Mouse (Mus musculus) lung, postnatal 36 days (tissue): ENCODE results near the gene Ereg.

ENCODE experiments used
- DNase-seq: peaks from one replicate; pipeline ENCODE4 v3.0.0; 2022; ENCODE audit warnings: mixed read lengths

Gene Ereg

GRCm38 (mm10) chr5:91074450-91074950 lies at the start of gene Ereg:
TSS of gene Ereg (plus strand) at chr5:91074622.
- DNase-seq = peak; percentile 20

GRCm38 (mm10) chr5:91027164-91027563 lies 47.3 kb upstream of the Ereg start, which contains the start of gene Epgn:
TSS of gene Epgn (plus strand) at chr5:91027464.
- no peak for DNase-seq

GRCm38 (mm10) chr5:91027840-91028239 lies 46.6 kb upstream of the Ereg start:
- no peak for DNase-seq

- DNase-seq = peak; percentile 38
These were observed 43.8 kb upstream of the Ereg start for GRCm38 (mm10) chr5:91030629-91031028.

GRCm38 (mm10) chr5:91035341-91035740 lies 39.1 kb upstream of the Ereg start:
- DNase-seq = peak; percentile 48

GRCm38 (mm10) chr5:91036628-91037027 lies 37.8 kb upstream of the Ereg start:
- DNase-seq = peak; percentile 64

GRCm38 (mm10) chr5:91037756-91038155 lies 36.7 kb upstream of the Ereg start:
- no peak for DNase-seq

GRCm38 (mm10) chr5:91038547-91038946 lies 35.9 kb upstream of the Ereg start:
- peak; percentile 77 for DNase-seq

GRCm38 (mm10) chr5:91038963-91039362 lies 35.5 kb upstream of the Ereg start:
- no peak for DNase-seq

GRCm38 (mm10) chr5:91047987-91048386 lies 26.4 kb upstream of the Ereg start:
- no peak for DNase-seq

GRCm38 (mm10) chr5:91048397-91048796 lies 26.0 kb upstream of the Ereg start:
- DNase-seq = no peak

GRCm38 (mm10) chr5:91072340-91072739 lies 2.1 kb upstream of the Ereg start:
- no peak for DNase-seq

GRCm38 (mm10) chr5:91073626-91074025 lies 796 bp upstream of the Ereg start:
- no peak for DNase-seq

GRCm38 (mm10) chr5:91074026-91074425 lies 396 bp upstream of the Ereg start:
- peak; percentile 2 for DNase-seq

- DNase-seq = no peak
These were observed 599 bp downstream of the Ereg start for GRCm38 (mm10) chr5:91075021-91075420.

GRCm38 (mm10) chr5:91083016-91083415 lies 8.6 kb downstream of the Ereg start:
- DNase-seq = no peak

GRCm38 (mm10) chr5:91085291-91085690 lies 10.9 kb downstream of the Ereg start:
- DNase-seq = no peak

GRCm38 (mm10) chr5:91090301-91090700 lies 15.9 kb downstream of the Ereg start:
- DNase-seq = no peak

GRCm38 (mm10) chr5:91097911-91098614 lies 23.6 kb downstream of the Ereg start:
- no peak for DNase-seq

GRCm38 (mm10) chr5:91101742-91102141 lies 27.3 kb downstream of the Ereg start:
- no peak for DNase-seq

- DNase-seq = no peak
These were observed 29.7 kb downstream of the Ereg start for GRCm38 (mm10) chr5:91103943-91104665.

GRCm38 (mm10) chr5:91106248-91106647 lies 31.8 kb downstream of the Ereg start:
- no peak for DNase-seq

- no peak for DNase-seq
These were observed 35.7 kb downstream of the Ereg start for GRCm38 (mm10) chr5:91110023-91110670.

- DNase-seq = no peak
These were observed 36.6 kb downstream of the Ereg start for GRCm38 (mm10) chr5:91111019-91111418.
